Mouse (Mus musculus): ENCODE data around the gene Olfr684. TPM values are rescaled to one million over a fixed set of nuclear protein-coding genes. Genes with fewer than 3 reads are reported as not detected.

The Olfr684 gene
- polyA plus RNA-seq (2012; ENCODE audit: low replicate concordance), result not detected in 2 replicates

DNA sequence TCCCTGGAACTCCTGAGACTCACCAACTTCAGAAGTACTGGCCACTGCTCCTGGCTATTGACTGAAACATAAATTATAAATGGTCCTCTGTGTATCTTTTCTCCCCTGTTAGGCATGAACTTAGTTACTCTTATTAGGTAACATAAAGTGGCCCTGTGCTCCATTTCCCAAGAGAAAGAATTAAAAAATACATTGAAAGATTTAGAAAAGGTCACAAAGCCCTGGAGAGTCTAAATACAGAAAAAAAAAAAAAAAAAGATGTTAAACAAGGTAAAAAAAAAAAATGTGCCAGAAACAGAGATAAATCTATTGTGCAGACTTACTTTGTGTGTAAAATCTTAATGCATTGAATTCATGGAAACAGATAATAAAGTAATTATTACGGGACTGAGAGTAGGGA is at the start of gene Olfr684:
Olfr684 (minus strand) TSS at position 101 of the 400 bp plus-strand sequence.

DNA sequence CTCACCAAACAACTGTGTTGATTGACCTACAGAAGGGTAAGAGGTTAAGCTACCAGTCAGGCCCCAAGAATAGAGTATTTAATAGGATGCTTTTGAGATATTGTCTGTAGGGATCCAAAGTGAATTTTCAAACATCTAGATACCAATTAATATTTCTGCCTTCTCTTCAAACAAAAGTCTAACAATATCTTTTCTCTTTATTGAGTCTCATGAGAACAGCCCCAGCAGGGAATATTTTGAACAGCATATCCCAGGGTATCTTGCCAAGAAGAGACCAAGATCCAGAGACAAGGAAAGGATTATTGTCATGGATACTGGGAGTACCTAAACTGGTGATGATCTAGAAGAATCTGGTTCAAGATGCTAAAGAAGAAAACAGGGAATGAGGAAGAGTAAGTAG is 43.9 kb upstream of the Olfr684 start, which contains the start of gene Olfr686:
Olfr686 (minus strand) TSS at position 101 of the 400 bp plus-strand sequence.

DNA sequence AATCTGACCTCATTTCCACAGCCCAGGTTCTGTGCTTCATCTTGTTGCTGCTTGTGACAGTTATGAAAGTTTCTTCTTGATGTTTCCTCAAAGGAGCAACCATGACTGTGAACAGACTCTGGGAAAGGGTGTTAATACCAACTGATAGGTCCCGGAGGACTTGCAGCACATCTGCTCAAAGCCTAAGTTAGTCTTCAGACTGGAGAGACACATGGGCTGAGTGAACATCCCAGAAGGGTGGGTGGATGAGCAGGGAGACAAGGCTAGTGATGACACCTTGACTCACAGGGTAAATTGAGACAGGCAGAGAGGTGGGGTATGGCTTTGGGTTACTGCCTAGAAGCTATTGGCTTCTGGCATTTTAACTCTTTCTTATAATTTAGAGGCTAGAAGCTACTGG is 22.5 kb upstream of the Olfr684 start, which contains the start of gene Olfr685:
Olfr685 (minus strand) TSS at position 101 of the 400 bp plus-strand sequence.

DNA sequence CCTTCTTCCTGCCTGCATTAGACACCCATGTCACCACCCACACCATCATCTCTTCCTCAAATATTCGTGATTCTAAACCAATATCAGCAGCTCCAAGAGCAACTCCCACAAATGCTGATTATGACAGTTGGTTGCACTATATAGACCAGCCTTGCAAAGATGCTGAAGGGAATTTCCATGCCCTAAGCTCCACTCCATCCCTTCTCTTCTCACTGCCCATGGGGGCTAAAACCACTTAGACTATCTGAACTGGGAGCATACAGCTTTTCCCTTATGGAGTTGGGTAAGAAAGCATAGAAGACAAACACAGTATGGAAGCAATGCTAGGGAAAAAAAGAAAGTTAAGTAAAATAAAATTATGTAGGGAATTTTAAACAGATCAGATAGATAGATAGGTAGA is 16.5 kb downstream of the Olfr684 start, which contains the start of gene Olfr683:
Olfr683 (minus strand) TSS at position 101 of the 400 bp plus-strand sequence.

DNA sequence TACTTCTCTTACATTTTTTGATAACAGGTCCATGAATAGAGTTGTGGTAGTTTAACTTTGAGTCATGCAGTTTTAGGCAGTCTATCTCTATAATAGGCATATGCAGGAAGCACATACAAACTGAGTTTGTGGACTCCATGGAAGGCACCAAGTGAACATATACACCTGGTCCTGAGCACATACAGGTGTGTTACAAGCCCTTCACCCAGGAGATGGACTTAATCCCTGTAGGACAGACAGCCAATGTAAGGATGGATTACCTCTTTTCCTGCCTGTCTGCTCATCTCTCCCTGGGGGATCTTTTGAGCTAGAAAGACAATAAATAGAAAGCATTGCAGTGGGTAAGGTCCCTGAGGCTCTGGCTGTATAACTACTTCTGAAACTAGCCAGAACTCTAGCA is 46.9 kb downstream of the Olfr684 start, which contains the start of gene Olfr681:
Olfr681 (plus strand) TSS at position 301 of the 400 bp plus-strand sequence.

Other genes with a start within 250 kb of the Olfr684 start
- gene Olfr667, start 242.2 kb downstream of the Olfr684 start, polyA plus RNA-seq (2012; ENCODE audit: low replicate concordance), result not detected in 2 replicates
- not detected in 2 replicates for gene Olfr668, start 235.6 kb downstream of the Olfr684 start, polyA plus RNA-seq (2012; ENCODE audit: low replicate concordance)
- not detected in 2 replicates for gene Olfr669, start 229.4 kb downstream of the Olfr684 start, polyA plus RNA-seq (2012; ENCODE audit: low replicate concordance)
- gene Olfr670, start 201.0 kb downstream of the Olfr684 start, polyA plus RNA-seq (2012; ENCODE audit: low replicate concordance), result not detected in 2 replicates
- not detected in 2 replicates for gene Olfr671, start 184.5 kb downstream of the Olfr684 start, polyA plus RNA-seq (2012; ENCODE audit: low replicate concordance)
- gene Olfr672, start 161.6 kb downstream of the Olfr684 start, polyA plus RNA-seq (2012; ENCODE audit: low replicate concordance), result not detected in 2 replicates
- not detected in 2 replicates for gene Olfr675, start 135.2 kb downstream of the Olfr684 start, polyA plus RNA-seq (2012; ENCODE audit: low replicate concordance)
- not detected in 2 replicates for gene Olfr676, start 131.0 kb downstream of the Olfr684 start, polyA plus RNA-seq (2012; ENCODE audit: low replicate concordance)
- gene Olfr677, start 112.3 kb downstream of the Olfr684 start, polyA plus RNA-seq (2012; ENCODE audit: low replicate concordance), result 0.07 TPM in 1 of 2 replicates, not detected in the other
- not detected in 2 replicates for gene Olfr678, start 99.2 kb downstream of the Olfr684 start, polyA plus RNA-seq (2012; ENCODE audit: low replicate concordance)
- gene Olfr679, start 82.4 kb downstream of the Olfr684 start, polyA plus RNA-seq (2012; ENCODE audit: low replicate concordance), result 0.02 TPM in 1 of 2 replicates, not detected in the other
- gene Olfr680-ps1, start 70.8 kb downstream of the Olfr684 start, polyA plus RNA-seq (2012; ENCODE audit: low replicate concordance), result not detected in 2 replicates
- not detected in 2 replicates for gene Olfr681, start 46.8 kb downstream of the Olfr684 start, polyA plus RNA-seq (2012; ENCODE audit: low replicate concordance)
- gene Olfr683, start 16.6 kb downstream of the Olfr684 start, polyA plus RNA-seq (2012; ENCODE audit: low replicate concordance), result not detected in 2 replicates
- 0.21 TPM in 1 of 2 replicates, not detected in the other for gene Olfr685, start 22.4 kb upstream of the Olfr684 start, polyA plus RNA-seq (2012; ENCODE audit: low replicate concordance)
- not detected in 2 replicates for gene Olfr686, start 43.8 kb upstream of the Olfr684 start, polyA plus RNA-seq (2012; ENCODE audit: low replicate concordance)
- not detected in 2 replicates for gene Olfr688, start 124.4 kb upstream of the Olfr684 start, polyA plus RNA-seq (2012; ENCODE audit: low replicate concordance)
- not detected in 2 replicates for gene Olfr689, start 147.5 kb upstream of the Olfr684 start, polyA plus RNA-seq (2012; ENCODE audit: low replicate concordance)
- gene Olfr690, start 170.5 kb upstream of the Olfr684 start, polyA plus RNA-seq (2012; ENCODE audit: low replicate concordance), result not detected in 2 replicates
- not detected in 2 replicates for gene Olfr691, start 178.6 kb upstream of the Olfr684 start, polyA plus RNA-seq (2012; ENCODE audit: low replicate concordance)
- gene Olfr692, start 204.6 kb upstream of the Olfr684 start, polyA plus RNA-seq (2012; ENCODE audit: low replicate concordance), result not detected in 2 replicates
- not detected in 2 replicates for gene Gm5901, start 211.4 kb upstream of the Olfr684 start, polyA plus RNA-seq (2012; ENCODE audit: low replicate concordance)
- gene Fam160a2, start 236.4 kb upstream of the Olfr684 start, polyA plus RNA-seq (2012; ENCODE audit: low replicate concordance), result 57.7 and 80.4 TPM in 2 replicates
- not detected in 2 replicates for gene Cnga4, start 240.9 kb upstream of the Olfr684 start, polyA plus RNA-seq (2012; ENCODE audit: low replicate concordance)